Mouse (Mus musculus) granulocyte monocyte progenitor cell, adult 5-6 weeks (primary cell): ENCODE measurements at regions not wholly inside any gene's neighbourhood (a gene's known extent, or its start where the extent isn't known, plus 50 kb on each side); places are given as distances from the start of the nearest gene placed in this dataset.

Experiments used
- ATAC-seq: replicated peaks from 2 replicates; pipeline ENCODE4 v1.8.0; 2016; ENCODE audit warnings: mild to moderate bottlenecking, moderate TSS enrichment, inconsistent platforms; ENCODE audit not compliant: poor library complexity, severe bottlenecking

DNA sequence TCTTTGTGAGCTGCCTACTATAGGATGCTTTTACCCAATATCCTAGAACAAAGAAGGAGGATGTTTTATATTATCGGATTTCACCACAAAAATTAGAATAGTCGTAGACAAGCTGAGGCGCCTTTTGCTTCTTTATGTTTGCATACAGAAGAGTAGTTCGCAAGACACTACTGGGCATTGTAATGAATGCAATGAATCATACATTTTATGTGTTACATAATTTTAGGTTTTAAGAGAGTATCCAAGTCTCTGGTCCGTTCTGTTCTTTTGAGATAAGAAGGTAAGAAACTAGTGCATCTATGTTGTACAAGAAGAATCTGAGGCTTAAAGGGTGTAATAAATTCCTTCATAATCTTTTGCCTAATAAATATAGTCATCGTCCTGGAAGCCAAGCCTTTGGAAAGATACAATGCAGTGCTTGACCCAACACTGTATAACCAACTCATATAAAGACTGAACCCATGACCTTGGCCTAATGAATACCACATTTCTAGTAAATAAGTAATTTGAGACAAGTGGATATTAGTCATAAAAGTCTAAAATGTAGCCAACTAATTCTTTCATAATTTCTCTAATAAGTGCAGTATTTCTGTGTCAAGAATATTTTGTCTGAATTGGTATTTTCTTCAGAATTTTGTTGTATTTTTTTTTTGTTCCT, 108.5 kb upstream of the Kitl start:
- ATAC-seq, result no peak

GRCm38 (mm10) chr10:99902280-99903231, 112.9 kb upstream of the Kitl start:
- no peak for ATAC-seq

- no peak for ATAC-seq
These were observed 114.2 kb upstream of the Kitl start for GRCm38 (mm10) chr10:99900955-99901835.

DNA sequence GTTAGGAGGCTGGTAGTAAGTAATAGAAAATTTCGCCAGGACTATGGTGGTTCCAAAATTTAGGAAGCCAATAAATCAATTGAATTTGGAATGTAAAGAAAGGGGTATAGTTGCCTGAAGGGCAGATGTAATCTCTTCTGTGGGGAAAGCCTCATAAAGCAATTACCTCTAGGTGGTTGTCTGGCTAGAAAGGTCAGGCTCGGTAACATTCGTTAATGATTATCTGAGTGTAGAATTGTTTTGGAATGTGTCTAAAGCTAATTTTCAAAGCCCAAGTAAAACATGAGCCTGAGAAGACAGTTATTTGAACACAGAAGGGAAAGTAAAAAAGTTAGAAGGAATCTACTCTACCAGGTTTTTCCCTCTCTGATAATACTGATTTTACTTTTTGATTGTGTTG, 121.4 kb upstream of the Kitl start:
- no peak for ATAC-seq

- no peak for ATAC-seq
These were observed 123.5 kb upstream of the Kitl start for GRCm38 (mm10) chr10:99891899-99892298.

DNA sequence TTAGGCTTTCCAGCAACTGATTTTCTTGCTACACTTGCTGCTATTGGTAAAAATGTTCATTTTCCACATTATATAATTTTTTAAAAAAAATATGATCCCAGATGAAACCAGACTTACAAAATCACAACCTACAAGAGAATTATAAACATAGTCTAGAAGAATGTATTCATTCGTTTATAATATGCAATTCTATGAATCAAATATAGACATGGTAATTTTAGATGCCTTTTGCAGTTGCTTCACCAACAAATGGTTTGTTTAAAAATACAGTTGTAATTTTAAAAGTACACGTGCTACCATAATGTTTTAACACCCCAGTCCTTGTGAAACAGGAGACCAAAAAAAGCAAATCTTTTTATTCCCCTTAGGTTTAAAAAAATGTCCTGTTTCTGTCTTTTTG, 122.4 kb upstream of the Csl start:
- no peak for ATAC-seq

GRCm38 (mm10) chr10:99879362-99879761, 119.9 kb upstream of the Csl start:
- no peak for ATAC-seq

- ATAC-seq, result no peak
These were observed 105.3 kb upstream of the Csl start for GRCm38 (mm10) chr10:99864711-99865110.

GRCm38 (mm10) chr10:99860322-99861089, 101.0 kb upstream of the Csl start:
- no peak for ATAC-seq

GRCm38 (mm10) chr10:99844110-99844509, 84.7 kb upstream of the Csl start:
- ATAC-seq, result no peak

DNA sequence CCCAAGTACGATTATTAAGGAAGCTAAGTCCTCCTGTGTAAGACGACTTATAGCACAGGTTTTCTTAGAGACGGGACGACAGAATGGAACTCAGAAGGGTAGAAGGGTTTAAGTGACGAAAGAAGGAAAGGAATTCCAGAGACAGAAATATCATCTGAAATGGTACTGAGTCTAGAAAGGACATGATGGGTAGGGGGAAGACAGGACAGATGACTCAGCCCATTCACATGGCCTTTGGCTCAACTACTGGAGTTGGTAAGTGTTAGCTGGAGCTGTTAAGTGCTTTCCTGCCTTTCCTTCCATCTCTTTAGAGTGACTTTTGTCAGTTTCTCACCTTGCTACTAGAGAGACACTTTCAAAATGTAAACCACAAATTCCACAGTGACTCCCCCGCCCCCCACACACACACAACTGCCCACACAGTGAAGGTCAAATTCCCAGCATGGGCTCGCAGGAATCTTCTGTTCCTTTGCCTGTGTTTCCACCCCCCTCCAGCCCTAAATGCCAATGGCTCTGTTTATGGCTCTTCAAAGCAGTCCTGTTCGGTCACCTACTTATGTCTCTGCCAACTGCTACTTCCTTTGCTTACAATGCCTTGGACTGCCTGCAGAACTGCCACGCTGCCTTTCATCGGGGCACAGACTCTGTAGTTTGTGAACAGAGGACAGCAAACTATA, 81.8 kb upstream of the Csl start:
- no peak for ATAC-seq

GRCm38 (mm10) chr10:99840179-99840876, 80.9 kb upstream of the Csl start:
- no peak for ATAC-seq

GRCm38 (mm10) chr10:99836835-99837412, 77.5 kb upstream of the Csl start:
- ATAC-seq, result no peak

DNA sequence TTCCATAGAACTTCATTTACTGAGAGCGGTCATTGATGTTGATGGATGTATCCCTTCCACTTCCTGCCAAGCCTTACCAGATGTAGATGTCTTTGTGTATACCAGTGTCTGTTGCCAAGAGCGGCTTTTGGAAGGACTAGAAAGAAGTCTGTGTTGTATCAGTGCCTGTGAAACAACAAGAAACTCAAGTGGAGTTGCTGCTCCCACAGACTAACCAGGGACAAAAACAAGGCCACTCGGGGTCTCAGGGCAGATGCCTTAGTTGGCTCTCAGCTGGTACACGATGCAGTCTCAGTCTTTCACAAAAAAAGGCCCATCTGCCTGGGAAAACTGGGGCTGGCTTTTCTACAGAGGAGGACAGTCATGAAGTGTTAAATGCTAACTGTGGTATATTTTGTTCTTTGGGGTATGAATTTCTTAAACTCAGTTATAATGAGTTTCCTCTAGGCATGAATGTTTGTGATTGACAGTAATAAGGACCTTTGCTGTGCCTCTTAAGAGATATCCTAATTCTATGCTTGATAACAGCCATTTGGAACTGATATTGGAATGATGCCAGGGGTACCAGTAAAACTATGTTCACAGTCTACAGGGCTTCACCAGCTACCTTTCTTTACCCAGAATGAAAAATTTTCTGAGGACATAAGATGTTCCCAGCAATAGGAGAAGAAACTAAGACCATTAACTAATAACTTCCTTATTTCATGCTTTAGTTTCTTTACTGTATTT, 75.6 kb upstream of the Csl start:
- no peak for ATAC-seq

GRCm38 (mm10) chr10:99829974-99830373, 70.5 kb upstream of the Csl start:
- ATAC-seq, result no peak

GRCm38 (mm10) chr10:99827476-99827875, 68.0 kb upstream of the Csl start:
- ATAC-seq, result no peak

- ATAC-seq, result no peak
These were observed 66.4 kb upstream of the Csl start for GRCm38 (mm10) chr10:99825881-99826280.
